Mouse (Mus musculus): ENCODE measurements around the gene Kirrel3. TPM values are rescaled to one million over a fixed set of nuclear protein-coding genes. Genes with fewer than 3 reads are reported as not detected.

Kirrel3 gene
- total RNA-seq, 2 experiments from 2014 or later: 0.88 to 1.1 TPM

DNA sequence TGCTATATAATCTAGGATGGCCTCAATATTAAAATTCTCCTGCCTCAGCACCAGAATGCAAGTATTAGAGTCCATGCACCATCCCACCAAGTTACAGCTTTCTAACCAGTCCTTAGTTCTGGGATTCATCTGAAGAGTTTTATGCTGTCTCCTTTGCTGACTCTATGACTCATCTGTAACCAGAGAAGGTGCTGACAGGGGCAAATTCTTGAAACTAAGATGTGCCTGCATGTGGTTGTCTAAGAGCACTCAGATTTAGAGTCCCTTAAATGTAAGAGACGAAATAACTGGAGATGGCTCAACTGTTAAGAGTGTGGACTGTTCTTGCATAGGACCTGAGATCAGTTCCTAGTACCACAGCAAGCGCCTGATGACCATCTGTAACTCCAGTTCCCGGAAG lies 295.7 kb downstream of the Kirrel3 start:
- intact Hi-C loops (cut with DNase I; ENCODE audit: low total_unique reads): no loop called here
- no peak for DNase-seq

DNA sequence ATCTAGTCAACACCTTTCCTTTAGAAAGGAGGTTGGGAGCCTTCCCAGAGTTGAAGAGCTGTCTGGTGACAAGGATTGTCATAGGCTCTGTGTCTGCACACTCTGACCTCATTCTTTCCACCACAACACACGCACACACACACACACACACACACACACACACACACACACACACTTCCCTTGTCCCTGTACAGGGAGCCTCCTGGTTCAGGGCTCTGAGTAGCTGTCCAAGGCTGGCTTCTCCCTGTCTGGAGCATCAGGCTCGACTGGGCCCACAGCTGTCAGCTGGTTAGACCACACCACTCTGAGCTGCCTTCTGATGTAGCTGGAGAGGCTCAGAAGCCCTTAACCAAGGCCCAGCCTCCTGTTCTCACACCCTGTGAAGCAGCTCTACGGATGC lies 302.2 kb downstream of the Kirrel3 start:
- intact Hi-C loops (cut with DNase I; ENCODE audit: low total_unique reads): no loop called here
- DNase-seq: no peak

DNA sequence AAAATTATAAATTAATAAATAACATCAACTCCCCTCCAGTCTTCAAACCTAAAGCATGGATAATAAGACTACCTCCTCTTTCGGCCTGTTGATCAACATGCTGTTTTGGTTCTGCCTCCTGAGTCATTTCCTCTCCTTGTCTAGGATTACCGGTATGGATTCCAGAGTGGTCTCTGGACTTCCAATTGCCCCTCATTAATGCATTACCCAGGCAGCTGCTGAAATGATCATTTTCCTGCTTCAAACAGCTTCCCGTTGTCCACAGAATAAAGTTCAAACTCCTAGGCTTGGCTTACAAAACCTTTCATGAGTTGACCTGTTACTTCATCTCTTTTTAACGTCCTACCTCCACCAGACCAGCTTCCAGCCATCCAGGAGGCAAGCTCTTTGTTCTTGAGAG lies 309.5 kb downstream of the Kirrel3 start:
- no peak for DNase-seq
- intact Hi-C loops (cut with DNase I; ENCODE audit: low total_unique reads): no loop called here

DNA sequence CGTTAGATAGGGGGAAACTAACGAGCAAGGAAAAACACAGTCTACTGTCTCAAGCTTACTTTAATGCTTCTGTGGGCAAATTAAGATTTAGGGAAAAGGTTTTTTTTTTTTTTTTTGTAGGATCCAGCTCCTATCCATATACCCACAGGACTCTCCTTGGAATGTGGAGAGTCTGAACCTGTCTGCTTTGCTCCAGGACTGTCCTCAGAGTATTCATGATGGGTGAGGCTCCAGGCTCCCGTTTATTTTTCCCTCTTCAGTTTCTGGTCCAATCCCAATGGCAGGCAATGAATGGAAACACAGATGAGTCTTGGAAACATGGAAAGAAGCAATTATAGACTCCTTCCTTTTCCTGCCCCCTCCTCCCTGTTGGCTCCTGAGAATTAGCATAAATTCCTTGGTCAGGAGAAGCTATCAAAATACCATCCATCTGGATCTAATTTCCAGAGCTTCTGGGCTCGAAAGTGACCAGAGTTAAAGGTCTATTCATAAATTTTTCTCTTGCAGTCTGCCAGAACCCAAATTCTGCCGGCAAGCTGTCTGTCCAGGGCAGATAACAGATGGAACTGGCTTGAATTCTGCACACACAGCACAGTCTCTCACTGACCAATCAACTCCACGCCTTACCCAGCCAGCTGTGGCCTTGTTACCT lies 312.1 kb downstream of the Kirrel3 start:
- peak; percentile 12 for DNase-seq
- intact Hi-C loops (cut with DNase I; ENCODE audit: low total_unique reads): no loop called here

DNA sequence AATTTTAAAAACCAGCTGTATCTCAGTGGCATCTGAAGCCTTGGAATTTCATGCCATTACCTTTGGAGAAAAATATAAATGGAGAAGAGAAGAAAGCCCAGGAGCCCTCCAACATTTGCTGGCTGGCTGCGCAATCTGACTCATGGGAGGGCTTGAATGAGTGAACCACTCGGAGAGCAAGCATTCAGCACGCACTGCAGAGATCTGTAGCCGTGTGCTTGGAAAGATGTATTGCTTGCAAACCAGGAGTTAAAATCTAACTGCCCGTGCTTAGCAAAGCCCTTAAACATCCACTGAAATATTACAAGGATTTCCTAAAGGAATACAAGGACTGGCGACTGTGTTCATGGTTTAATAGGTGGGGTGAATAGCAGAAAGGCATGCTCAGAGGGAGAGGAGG lies 316.0 kb downstream of the Kirrel3 start:
- intact Hi-C loops (cut with DNase I; ENCODE audit: low total_unique reads): no loop called here
- DNase-seq: no peak

DNA sequence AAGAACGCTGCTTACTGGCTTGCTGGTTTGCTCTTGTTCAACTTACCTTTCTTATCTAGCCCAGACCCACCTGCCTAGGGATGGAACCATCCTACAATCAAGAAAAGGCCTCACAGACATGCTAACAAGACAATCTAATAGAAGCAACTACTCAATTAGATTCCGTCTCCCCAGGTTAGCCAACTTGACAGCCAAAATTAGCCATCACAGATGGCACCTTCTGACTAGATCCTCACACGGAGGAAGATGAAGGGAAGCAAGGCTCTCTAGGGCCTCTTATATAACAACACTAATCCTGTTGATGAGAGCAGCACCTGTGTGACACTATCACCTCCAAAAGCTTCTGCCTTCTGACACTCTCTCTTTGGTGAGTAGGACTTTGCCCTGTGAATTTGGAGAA lies 321.2 kb downstream of the Kirrel3 start:
- DNase-seq: no peak

DNA sequence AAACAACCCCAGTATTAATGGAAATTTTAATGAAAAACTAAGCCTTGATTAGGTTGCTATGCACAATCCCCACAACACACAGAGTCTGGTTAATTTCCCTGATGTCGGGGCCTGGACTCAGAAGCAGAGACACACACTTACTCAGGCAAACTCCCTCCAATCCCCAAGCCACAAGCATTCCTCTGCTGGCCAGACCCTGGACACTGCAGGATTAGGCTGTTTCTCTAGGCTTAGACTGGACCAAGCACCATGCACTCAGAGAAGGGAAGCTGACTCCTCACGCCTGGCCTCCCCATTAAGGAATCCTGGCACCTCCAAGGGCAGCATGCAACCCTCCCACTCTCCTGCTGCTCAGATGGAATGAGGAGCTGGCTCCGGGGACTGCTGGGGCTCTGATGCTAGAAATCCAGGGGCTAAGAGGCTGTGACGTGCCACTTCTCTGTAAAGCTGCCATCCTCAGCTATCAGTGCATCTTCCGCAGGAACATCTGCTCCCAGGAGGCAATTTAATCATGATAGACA lies 324.4 kb downstream of the Kirrel3 start:
- intact Hi-C loops (cut with DNase I; ENCODE audit: low total_unique reads): no loop called here
- DNase-seq: no peak

More for the DNA sequence above, 321.2 kb downstream of the Kirrel3 start:
- intact Hi-C loops (cut with DNase I; ENCODE audit: low total_unique reads): no loop called here

DNA sequence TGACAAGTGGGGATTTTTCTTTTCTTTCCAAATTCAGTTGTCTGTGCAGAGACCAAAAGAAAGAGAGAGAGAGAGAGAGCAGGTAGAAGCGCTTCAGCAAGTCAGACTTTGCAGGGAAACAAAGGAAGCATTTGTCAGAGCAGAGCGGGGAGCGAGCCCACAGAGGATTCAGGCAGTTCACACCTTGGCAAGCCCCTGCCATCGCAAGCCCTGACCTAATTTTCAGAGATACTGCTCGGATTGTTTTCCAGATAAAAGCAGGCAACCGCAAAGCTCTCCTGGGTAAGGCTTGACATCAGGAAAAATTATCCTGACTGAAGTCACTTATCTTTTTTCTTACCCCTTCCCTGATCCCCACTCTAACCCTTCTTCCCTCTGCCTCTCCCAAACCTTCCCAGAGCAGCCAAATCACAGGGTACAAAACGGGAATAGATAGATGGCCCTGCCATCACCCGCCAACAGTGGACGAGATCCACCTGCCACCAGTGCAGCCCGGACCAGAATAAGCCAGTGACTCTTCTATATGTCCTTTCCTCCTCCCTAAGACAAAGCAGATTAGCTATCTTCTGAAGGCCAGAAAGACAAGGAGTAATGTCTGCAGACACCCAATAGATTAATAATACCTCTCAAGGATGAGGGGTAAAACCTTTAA lies 332.8 kb downstream of the Kirrel3 start:
- intact Hi-C loops (cut with DNase I; ENCODE audit: low total_unique reads): no loop called here
- DNase-seq: no peak

DNA sequence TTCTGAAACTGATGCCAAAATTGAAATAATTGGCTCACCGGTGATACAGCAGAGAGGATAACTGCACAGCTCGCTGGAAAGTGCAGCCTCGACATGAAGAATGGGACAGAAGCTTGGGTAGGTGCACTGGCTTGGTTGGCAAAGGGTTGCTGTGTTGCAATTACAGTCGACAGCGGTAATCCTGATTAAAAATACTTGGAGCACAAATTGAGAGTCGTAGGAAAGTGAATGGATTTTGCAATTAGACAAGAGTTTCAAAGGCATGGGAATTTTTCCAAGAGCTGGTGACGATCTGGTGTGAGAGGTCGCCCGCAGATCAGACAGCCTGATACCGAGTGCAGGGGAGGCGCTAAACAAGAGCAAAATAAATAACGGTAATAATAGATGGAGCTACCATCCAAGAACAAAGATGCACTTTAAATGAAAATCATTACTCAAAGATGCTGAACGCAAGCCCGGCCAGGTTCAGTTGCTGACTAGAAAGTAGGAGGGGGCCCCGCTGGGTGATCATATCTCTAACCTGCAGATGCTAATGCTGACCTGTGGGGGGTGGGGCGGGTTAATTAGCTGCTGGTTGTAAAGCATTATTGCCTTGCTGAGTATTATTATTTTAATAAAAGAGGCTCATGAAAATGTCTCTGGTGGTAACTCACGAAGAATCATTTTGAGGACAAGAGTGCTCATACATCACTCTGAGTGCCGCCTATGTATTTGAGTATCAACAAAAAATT lies 338.8 kb downstream of the Kirrel3 start:
- intact Hi-C loops (cut with DNase I; ENCODE audit: low total_unique reads): no loop called here

DNA sequence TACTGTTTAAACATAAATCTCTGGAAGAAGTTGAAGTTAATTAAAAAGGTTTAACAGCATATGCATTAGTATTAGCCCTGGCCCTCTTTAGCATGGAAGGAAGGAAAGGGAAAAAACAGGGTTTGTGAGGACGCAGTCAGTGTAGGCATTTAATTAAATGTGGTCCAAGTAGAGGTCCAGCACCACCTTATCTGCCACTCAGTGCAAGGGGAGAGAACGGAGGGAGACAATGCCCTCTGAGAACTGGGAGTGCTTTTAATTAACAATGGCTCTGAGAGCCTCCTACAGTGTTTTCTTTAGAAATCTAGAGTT lies 339.4 kb downstream of the Kirrel3 start:
- intact Hi-C loops (cut with DNase I; ENCODE audit: low total_unique reads): no loop called here

More for the DNA sequence above, 338.8 kb downstream of the Kirrel3 start:
- no peak for DNase-seq

DNA sequence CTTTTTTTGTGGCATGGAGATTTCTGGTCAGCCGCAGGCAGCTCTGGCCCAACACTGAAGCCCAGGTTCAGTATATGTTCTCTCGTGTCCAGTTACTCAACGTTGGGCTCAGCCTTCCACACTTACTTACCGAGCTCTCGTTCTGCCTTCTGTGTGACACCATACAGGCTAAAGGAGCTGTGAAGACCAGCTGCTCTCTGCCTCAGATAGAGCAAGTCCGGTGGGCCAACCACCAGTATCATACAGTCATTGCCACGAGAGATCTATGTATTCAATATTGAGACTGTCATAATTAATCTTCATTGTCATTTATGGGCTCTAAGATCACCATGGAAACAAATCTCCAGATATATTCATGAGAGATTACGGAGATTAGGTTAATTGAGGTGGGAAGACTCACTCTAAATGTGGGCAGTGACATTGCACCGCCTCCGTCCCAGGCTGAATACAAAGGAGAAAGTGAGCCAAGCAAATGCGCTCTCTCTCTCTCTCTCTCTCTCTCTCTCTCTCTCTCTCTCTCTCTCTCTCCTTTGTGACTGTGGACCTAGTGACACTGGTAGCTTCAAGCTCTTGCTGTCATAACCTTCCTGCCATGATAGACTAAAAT lies 339.8 kb downstream of the Kirrel3 start:
- intact Hi-C loops (cut with DNase I; ENCODE audit: low total_unique reads): no loop called here
- no peak for DNase-seq

More for the DNA sequence above, 339.4 kb downstream of the Kirrel3 start:
- DNase-seq: no peak

DNA sequence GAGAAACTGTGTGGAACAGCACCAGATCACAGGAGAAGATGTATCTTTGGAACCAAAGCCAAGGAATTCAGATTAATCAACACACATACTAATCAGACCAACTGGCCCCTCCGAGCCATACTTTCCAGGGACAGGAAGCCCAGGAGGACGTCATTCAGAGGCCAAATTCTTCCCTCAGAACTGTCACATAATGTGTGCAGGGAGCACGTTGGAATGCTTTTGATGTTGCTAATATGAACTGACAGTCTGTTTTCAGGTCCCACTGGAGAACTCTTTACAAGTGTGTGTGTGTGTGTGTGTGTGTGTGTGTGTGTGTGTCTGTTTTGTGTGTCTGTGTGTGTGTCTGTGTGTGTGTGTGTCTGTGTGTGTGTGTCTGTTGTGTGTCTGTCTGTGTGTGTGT lies 345.0 kb downstream of the Kirrel3 start:
- no peak for DNase-seq
- intact Hi-C loops (cut with DNase I; ENCODE audit: low total_unique reads): no loop called here

DNA sequence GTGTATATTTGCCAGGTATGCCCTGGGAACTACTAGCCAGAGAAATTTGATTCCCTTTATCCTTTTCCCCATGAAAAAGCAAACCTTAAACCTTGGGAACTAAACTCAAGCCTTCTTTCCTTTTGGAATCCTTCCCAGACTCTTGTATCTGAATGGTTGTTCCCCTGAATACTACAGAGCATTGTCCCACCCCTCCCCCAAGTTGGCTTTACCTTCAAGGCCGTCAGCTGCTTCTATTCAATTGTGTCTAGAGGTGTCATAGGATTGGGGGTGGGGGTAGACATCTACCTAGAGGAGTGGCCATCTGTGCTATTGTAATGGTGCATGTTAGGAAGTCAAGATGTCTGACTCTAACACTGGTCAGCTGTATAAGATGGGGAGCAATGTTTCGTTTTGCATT lies 351.1 kb downstream of the Kirrel3 start:
- no peak for DNase-seq
- intact Hi-C loops (cut with DNase I; ENCODE audit: low total_unique reads): no loop called here

DNA sequence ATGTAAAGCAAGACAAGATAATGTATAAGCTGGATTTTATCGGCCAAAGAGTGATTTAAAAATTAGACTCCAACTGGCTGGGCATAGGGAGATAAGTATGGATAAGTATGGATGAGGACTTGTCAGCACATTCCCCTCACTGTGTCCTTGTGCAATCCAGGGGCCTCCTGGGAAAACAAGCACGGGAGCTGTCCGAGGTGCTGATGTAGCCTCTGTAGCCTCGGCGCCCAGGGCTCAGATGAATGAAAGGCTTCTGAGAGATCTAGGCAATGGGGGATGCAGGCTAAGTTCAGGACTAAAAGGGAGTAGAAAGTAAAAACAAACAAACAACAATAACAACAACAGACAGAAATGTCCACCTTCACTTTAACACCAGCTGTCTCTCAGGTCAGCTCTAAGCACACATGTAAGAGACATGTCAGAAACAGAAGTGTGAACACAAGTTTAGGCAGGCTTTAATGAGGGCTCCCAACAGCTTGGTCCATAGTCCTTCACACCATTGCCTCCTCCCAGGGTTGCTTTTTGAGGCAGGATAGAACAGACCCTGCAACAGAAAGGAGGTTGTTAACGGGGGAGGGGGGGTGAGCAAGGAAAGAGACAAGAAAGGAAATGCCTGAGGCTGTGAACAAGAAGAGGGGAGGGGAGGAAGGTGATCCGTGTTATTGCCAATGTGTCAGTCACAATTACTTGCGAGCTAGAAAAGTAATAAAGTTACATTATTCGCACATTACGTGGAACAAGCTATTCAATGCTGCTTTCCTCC lies 352.2 kb downstream of the Kirrel3 start:
- DNase-seq: peak; percentile 13
- intact Hi-C loops (cut with DNase I; ENCODE audit: low total_unique reads): no loop called here

DNA sequence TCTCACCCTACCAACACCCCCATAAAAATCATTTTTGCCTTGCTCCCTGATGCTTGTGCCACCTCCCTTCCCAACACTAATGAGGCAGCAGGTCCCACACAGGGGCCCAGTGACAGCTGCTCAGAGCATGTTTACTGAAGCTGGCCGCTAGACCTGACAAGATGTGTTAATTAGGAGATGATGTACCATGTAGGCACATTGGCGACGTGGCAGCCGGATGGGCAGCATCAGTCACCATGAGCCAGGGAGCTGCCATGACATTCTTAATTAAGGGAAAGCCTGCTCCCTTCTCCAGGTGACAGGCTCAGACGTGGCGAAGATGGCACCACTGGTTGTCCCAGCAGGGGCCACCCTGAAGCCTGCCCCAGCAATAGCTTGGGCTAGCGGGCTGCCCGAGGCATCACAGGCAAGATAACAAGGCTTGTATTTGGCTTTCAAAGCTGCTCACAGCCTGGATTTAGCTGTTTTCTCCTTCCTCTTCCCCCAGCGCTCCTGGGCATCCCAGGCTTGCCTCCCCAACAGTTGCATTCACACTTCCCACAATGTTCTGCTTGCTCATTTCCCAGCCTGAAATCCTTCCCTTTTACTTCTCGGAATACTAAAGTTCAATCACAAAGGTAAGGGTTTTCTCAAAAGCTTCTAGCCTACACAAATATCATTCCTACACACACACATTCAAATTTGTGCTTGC lies 357.7 kb downstream of the Kirrel3 start:
- intact Hi-C loops (cut with DNase I; ENCODE audit: low total_unique reads): no loop called here
- no peak for DNase-seq

DNA sequence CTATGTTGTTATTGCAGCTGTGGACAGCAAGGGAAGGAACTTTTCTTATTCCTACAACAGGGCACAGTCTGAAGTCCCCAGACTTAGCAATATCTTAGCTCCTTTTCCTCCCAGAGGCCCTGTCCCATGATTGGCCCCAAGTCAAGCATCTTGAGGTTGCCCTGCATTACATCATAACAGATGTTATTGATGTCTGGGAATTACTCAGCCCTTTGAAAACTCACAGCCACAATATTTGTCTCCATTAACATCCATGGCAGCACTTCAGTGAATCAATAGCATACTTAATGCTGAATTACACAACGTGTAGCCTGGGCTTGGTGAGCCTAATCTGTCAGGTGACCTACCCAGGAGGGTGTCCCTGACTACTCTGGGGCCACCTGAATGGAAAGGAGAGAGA lies 360.7 kb downstream of the Kirrel3 start:
- intact Hi-C loops (cut with DNase I; ENCODE audit: low total_unique reads): no loop called here
- no peak for DNase-seq

DNA sequence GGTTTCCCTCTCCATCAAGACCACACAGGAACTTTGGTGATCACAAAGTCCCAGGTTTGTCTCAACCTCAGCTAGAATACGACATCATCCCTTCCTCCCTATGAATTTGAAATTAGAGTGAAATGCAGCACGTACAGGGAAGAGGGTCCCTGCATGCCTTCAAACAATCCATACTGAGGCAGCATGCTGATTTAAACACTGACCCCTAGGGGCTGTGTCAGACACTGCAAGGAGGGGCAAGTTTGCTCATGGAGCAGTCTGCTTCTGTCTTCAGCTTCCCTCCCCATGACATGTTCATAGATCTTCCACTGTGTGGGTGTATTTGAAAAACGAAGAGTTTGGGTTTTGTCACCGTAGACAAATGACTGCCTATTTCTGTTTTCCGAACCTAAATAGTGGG lies 362.0 kb downstream of the Kirrel3 start:
- no peak for DNase-seq
- intact Hi-C loops (cut with DNase I; ENCODE audit: low total_unique reads): no loop called here

DNA sequence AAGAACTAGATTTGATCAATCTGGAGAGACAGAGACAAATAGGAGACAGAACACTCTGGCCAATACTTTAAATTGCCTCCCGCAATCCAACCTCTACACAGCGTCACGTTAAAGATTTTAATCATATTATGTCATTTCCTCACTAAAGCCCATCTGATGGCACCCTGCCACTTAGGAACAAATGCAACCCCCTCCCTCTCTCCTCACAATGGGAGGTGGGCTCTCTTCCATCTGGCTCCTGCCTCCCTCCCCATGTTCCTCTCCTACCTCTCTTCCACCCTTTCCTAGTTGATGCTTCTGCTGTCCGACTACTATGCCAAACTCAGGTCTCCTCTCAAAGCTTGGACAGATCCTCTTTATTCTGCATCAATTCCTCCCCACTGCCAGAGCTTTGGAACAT lies 365.4 kb downstream of the Kirrel3 start:
- intact Hi-C loops (cut with DNase I; ENCODE audit: low total_unique reads): no loop called here
- DNase-seq: no peak

DNA sequence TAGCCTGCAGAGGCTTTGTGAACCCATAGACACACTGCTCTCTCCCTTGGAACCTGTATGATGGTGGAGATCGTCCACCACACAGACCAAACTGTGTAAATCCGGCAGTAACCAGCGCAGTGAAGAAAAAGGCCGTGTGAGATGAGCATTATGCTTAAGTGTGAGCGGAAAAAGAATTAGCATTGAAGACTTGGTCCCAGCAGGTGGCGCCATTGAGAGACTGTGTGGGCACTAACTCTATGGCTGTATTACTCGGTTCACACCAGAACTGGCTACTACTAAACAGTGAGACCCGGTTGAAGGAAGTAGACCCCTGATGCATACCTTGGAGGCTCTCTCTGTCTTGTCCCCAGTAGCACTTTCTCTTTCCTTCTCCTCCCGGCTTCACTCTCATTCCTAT lies 371.9 kb downstream of the Kirrel3 start:
- intact Hi-C loops (cut with DNase I; ENCODE audit: low total_unique reads): no loop called here
- no peak for DNase-seq
